Mouse (Mus musculus) intestine, embryonic 16.5 days (tissue): ENCODE results near the gene Tns1. TPM values are rescaled to one million over a fixed set of nuclear protein-coding genes. Genes with fewer than 3 reads are reported as not detected.

Source experiments
- ATAC-seq: fragments of 200-750 bp; cut with Nextera tagmentation; 2 replicates; pipeline ENCODE4 v1.8.0; 2017; ENCODE audit warnings: moderate TSS enrichment, moderate library complexity
- H3K27ac ChIP-seq: fragments of 300-500 bp; sonication (generic); 2 replicates; pipeline ENCODE4 v1.5.1; 2014; ENCODE audit warnings: mild to moderate bottlenecking, low read length
- H3K27me3 ChIP-seq: fragments of 300-500 bp; sonication (generic); replicated peaks from 2 replicates; pipeline ENCODE4 v1.6.1; 2014; ENCODE audit warnings: low read length, control low read depth, mixed read lengths; ENCODE audit not compliant: control insufficient read depth, insufficient read depth
- H3K36me3 ChIP-seq: fragments of 300-500 bp; sonication (generic); 2 replicates; pipeline ENCODE4 v1.6.1; 2014; ENCODE audit warnings: low read length, control low read depth; ENCODE audit not compliant: control insufficient read depth, insufficient read depth
- H3K4me1 ChIP-seq: fragments of 300-500 bp; sonication (generic); 2 replicates; pipeline ENCODE4 v1.6.1; 2014; ENCODE audit warnings: low read length, control low read depth, mixed read lengths; ENCODE audit not compliant: control insufficient read depth, insufficient read depth
- H3K4me2 ChIP-seq: fragments of 300-500 bp; sonication (generic); 2 replicates; pipeline ENCODE4 v1.6.1; 2014; ENCODE audit warnings: low read depth, low read length, control low read depth
- H3K4me3 ChIP-seq: fragments of 300-500 bp; sonication (generic); 2 replicates; pipeline ENCODE4 v1.5.1; 2014; ENCODE audit warnings: mild to moderate bottlenecking, low read length
- H3K9ac ChIP-seq: fragments of 300-500 bp; sonication (generic); 2 replicates; pipeline ENCODE4 v1.6.1; 2014; ENCODE audit warnings: low read depth, low read length
- H3K9me3 ChIP-seq: fragments of 300-500 bp; sonication (generic); 2 replicates; pipeline ENCODE4 v1.6.1; 2016; ENCODE audit warnings: low read length, control low read depth; ENCODE audit not compliant: control insufficient read depth
- whole genome bisulfite sequencing: fragments of 180-500 bp; shearing (Covaris S2); extraction: QIAGEN DNeasy Blood & Tissue Kit; methylation state at CpG from one replicate; pipeline ENCODE4 v1.1.7; 2014; 5-methylcytosine and 5-hydroxymethylcytosine counted together
- polyA plus RNA-seq: library from polyadenylated mRNA; unstranded; fragments of >200 nt; fragmentation: Nextera tagmentation; extraction: Ambion mirVana; gene quantifications from 2 replicates; pipeline ENCODE4 v1.2.1, GENCODE M21; 2015

Gene Tns1
- polyA plus RNA-seq, 1 experiment from 2014 or later, result 20.2 TPM

DNA sequence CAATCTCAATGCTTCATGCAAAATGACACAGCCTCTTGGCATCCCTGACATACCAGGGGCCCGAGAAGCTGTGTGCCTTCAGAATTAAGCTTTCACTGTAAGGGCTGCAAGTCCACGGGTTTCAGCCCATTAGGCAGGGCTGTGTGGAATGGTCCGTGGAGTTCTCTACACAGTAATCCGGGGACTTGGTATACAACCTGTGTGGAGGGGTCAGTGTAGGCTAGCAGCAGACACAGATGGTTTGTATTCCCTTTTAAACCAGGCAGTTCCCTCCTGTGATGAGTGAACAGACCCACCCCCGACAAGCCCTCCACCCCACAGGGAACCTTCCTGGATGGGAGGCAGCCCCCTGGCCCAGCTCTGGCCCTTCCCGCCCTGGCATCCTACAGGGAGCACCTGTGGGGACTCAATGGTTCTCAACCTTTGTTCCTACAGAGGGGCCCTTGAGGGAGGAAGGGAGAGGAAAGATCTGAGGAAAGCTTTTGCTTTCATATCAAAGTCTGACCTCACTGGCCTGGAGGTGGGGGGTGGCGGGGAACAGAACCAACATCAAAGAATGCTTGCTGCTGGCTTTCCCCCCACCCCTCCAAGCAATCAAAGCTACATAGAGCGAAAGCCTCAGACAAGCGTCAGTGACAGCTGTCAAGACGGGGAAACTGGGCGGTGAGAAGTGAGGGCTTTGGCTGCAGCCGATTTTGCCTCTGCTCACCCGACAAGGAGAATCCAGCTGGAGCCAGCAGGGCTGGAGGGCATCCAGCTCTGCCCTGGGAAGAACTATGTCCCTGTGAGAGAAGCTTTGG, 155.3 kb downstream of the Tns1 start:
- ATAC-seq, result peak; percentile 63

GRCm38 (mm10) chr1:73966411-73967238, 157.6 kb downstream of the Tns1 start:
- no peak overlapping the region for H3K27ac ChIP-seq
- H3K4me3 ChIP-seq, result no peak overlapping the region
- peaks cover 3% of the 10 kb centered on the region; the same call in 1 of the 2 replicates for H3K36me3 ChIP-seq
- ATAC-seq, result no peak
- 57% methylated on average over 12 of the region's 12 CpGs for WGBS
- peaks cover 54% of the 10 kb centered on the region for H3K4me1 ChIP-seq
- no peak overlapping the region for H3K4me2 ChIP-seq
- H3K9me3 ChIP-seq, result no peaks in the 10 kb centered on the region
- H3K9ac ChIP-seq, result no peak overlapping the region
- H3K27me3 ChIP-seq, result no peaks in the 10 kb centered on the region

More for the DNA sequence above, 155.3 kb downstream of the Tns1 start:
- Histone ChIP-seq H3K36me3 (peaks cover 3% of the 10 kb centered on the region; the same call in 1 of the 2 replicates), H3K27me3 (no peaks in the 10 kb centered on the region), H3K4me3 (peak overlapping the region; percentile 8; the same call in 1 of the 2 replicates), H3K9ac (peak overlapping the region; percentile 56), H3K9me3 (no peaks in the 10 kb centered on the region), H3K4me2 (peak overlapping the region; percentile 22), H3K4me1 (peaks cover 46% of the 10 kb centered on the region), H3K27ac (peak overlapping the region; percentile 40; the same call in 1 of the 2 replicates)
- WGBS, result 31% methylated on average over 13 of the region's 13 CpGs

GRCm38 (mm10) chr1:73964151-73964743, 160.0 kb downstream of the Tns1 start:
- Histone ChIP-seq H3K9ac (no peak overlapping the region), H3K4me1 (peaks cover 42% of the 10 kb centered on the region), H3K9me3 (no peaks in the 10 kb centered on the region), H3K4me3 (no peak overlapping the region), H3K36me3 (no peaks in the 10 kb centered on the region), H3K4me2 (no peak overlapping the region), H3K27ac (peak overlapping the region; percentile 94), H3K27me3 (no peaks in the 10 kb centered on the region)
- no peak for ATAC-seq
- 79% methylated on average over 5 of the region's 5 CpGs for WGBS

DNA sequence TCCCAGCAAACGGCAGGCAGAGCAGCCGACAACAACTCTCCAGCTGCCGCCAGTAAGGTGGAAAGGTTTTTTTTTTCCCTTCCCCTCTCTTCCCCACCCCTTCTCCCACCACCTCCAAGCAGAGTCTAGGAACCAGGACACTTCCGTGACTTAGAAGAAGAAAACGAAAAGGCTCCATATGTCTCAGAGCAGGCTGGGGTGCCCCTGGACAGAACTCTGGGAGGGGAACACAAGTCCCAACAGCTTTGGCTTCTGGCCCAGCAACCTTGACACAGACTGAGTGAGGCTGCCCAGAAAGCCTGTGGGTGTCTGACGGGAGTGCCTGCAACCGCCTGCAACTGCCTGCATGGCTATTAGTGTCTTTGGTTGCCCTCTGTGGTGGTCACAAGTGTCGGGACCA, 160.6 kb downstream of the Tns1 start:
- WGBS, result 40% methylated on average over 8 of the region's 8 CpGs
- no peaks in the 10 kb centered on the region for H3K9me3 ChIP-seq
- H3K4me3 ChIP-seq, result no peak overlapping the region
- H3K4me2 ChIP-seq, result peak overlapping the region; percentile 26
- peak overlapping the region; percentile 55 for H3K9ac ChIP-seq
- peak overlapping the region; percentile 94 for H3K27ac ChIP-seq
- H3K4me1 ChIP-seq, result peaks cover 38% of the 10 kb centered on the region
- no peaks in the 10 kb centered on the region for H3K27me3 ChIP-seq
- ATAC-seq, result no peak
- H3K36me3 ChIP-seq, result no peaks in the 10 kb centered on the region

GRCm38 (mm10) chr1:73962668-73963371, 161.4 kb downstream of the Tns1 start:
- Histone ChIP-seq H3K4me3 (peak overlapping the region; percentile 45), H3K4me2 (peak overlapping the region; percentile 70), H3K27me3 (no peaks in the 10 kb centered on the region), H3K27ac (peak overlapping the region; percentile 94), H3K36me3 (no peaks in the 10 kb centered on the region), H3K4me1 (peaks cover 41% of the 10 kb centered on the region), H3K9me3 (no peaks in the 10 kb centered on the region), H3K9ac (peak overlapping the region; percentile 63)
- ATAC-seq, result peak; percentile 87
- 7% methylated on average over 12 of the region's 12 CpGs for WGBS

- H3K9ac ChIP-seq, result peak overlapping the region; percentile 63
- ATAC-seq, result no peak
- H3K4me2 ChIP-seq, result peak overlapping the region; percentile 70
- peak overlapping the region; percentile 45 for H3K4me3 ChIP-seq
- peaks cover 47% of the 10 kb centered on the region for H3K4me1 ChIP-seq
- peak overlapping the region; percentile 94 for H3K27ac ChIP-seq
- no peaks in the 10 kb centered on the region for H3K9me3 ChIP-seq
- no peaks in the 10 kb centered on the region for H3K36me3 ChIP-seq
- H3K27me3 ChIP-seq, result no peaks in the 10 kb centered on the region
- 83% methylated on average over 5 of the region's 5 CpGs for WGBS
These were observed 162.2 kb downstream of the Tns1 start for GRCm38 (mm10) chr1:73962049-73962448.

DNA sequence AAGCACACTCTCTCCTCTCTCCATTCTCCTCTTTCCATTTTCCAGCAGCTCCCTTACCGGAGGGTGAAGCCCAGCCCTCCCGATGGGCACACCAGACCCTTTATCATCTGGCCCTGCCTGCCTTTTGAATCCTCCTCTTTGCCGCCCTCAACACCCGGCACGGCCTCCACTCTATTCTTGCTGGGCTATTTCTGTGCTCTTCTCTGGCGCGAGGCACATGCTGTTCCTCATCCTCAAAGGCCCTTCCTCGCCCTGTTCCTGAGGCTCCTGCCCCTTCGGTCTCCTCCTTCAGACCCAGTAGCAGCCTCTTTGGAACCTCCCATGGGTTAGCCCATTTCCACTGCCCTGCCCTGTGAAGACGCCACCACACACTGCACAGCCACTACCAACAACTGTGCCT, 164.5 kb downstream of the Tns1 start:
- ATAC-seq, result no peak
- Histone ChIP-seq H3K9me3 (no peaks in the 10 kb centered on the region), H3K36me3 (no peaks in the 10 kb centered on the region), H3K4me1 (peaks cover 57% of the 10 kb centered on the region), H3K27ac (no peak overlapping the region; the same call in 1 of the 2 replicates), H3K9ac (no peak overlapping the region), H3K27me3 (no peaks in the 10 kb centered on the region), H3K4me2 (no peak overlapping the region), H3K4me3 (no peak overlapping the region)
- 92% methylated on average over 10 of the region's 10 CpGs for WGBS

DNA sequence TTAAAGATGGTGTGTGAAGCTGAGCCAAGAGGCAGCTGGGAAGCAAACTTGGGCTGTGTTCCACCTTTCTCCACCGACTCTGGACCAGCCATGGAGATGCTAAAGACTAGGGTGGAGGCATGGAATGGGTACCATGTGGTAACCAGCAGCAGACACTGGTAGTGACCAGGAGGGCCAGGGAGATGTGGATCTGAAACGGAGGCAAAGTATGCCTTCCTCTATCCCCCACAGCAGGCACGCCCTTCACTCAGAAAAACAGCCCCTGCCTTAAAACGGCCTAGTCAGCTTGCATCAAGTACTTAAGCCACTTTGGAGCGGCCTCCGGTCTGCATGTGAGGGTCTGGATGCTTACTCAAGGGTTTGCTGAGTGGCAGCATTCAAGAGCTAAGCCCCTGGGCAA, 164.9 kb downstream of the Tns1 start:
- ATAC-seq, result no peak
- Histone ChIP-seq H3K4me1 (peaks cover 57% of the 10 kb centered on the region), H3K9ac (no peak overlapping the region), H3K4me2 (no peak overlapping the region), H3K36me3 (no peaks in the 10 kb centered on the region), H3K9me3 (no peaks in the 10 kb centered on the region), H3K27me3 (no peaks in the 10 kb centered on the region), H3K27ac (no peak overlapping the region), H3K4me3 (no peak overlapping the region)
- 81% methylated on average over 6 of the region's 6 CpGs for WGBS
